Mouse (Mus musculus): ENCODE measurements around the gene H13. TPM values are rescaled to one million over a fixed set of nuclear protein-coding genes. Genes with fewer than 3 reads are reported as not detected.

H13 gene
- polyA plus RNA-seq, 1 experiment = 48.1 TPM

GRCm38 (mm10) chr2:152739031-152739841 is 70.0 kb downstream of the H13 start:
- 0 out of 2 replicates have a peak overlapping the region, but pooled peaks have one; percentile 1 for H3K27ac ChIP-seq (ENCODE audit: insufficient read depth, low read length)
- no peaks in the 10 kb centered on the region for H3K9me3 ChIP-seq (replicated peaks; ENCODE audit: control insufficient read depth, insufficient read depth, low read length, poor library complexity, severe bottlenecking)
- peak overlapping the region; percentile 39; the same call in 1 of the 2 replicates for H3K9ac ChIP-seq (ENCODE audit: low read depth, poor library complexity, severe bottlenecking)
- no peaks in the 10 kb centered on the region for H3K27me3 ChIP-seq (ENCODE audit: control insufficient read depth, insufficient read depth, low read length, poor library complexity, severe bottlenecking)
- no peaks in the 10 kb centered on the region for H3K36me3 ChIP-seq (ENCODE audit: control insufficient read depth, insufficient read depth, low read length, poor library complexity, severe bottlenecking)
- peak overlapping the region; percentile 38 for H3K4me3 ChIP-seq (ENCODE audit: low read depth, low read length)
- H3K4me1 ChIP-seq (ENCODE audit: control insufficient read depth, insufficient read depth, low read length) = peaks cover 7% of the 10 kb centered on the region
- TF ChIP-seq CTCF (IDR thresholded peaks at IDR 0.05; ENCODE audit: low read depth, low read length) = no peak
- peak; percentile 52; the same call in 1 of the 2 replicates for TF ChIP-seq EP300 (IDR thresholded peaks at IDR 0.05; ENCODE audit: insufficient read depth, low read depth, low read length)

- H3K27ac ChIP-seq (ENCODE audit: insufficient read depth, low read length) = 0 out of 2 replicates have a peak overlapping the region, but pooled peaks have one; percentile 1
- H3K27me3 ChIP-seq (ENCODE audit: control insufficient read depth, insufficient read depth, low read length, poor library complexity, severe bottlenecking) = no peaks in the 10 kb centered on the region
- H3K9me3 ChIP-seq (replicated peaks; ENCODE audit: control insufficient read depth, insufficient read depth, low read length, poor library complexity, severe bottlenecking) = no peaks in the 10 kb centered on the region
- peaks cover 7% of the 10 kb centered on the region for H3K4me1 ChIP-seq (ENCODE audit: control insufficient read depth, insufficient read depth, low read length)
- H3K9ac ChIP-seq (ENCODE audit: low read depth, poor library complexity, severe bottlenecking) = no peak overlapping the region
- no peaks in the 10 kb centered on the region for H3K36me3 ChIP-seq (ENCODE audit: control insufficient read depth, insufficient read depth, low read length, poor library complexity, severe bottlenecking)
- no peak for TF ChIP-seq POLR2A (IDR thresholded peaks at IDR 0.05; ENCODE audit: insufficient read depth, low read length)
- no peak for TF ChIP-seq CTCF (IDR thresholded peaks at IDR 0.05; ENCODE audit: low read depth, low read length)
- no peak for TF ChIP-seq EP300 (IDR thresholded peaks at IDR 0.05; ENCODE audit: insufficient read depth, low read depth, low read length)
- H3K4me3 ChIP-seq (ENCODE audit: low read depth, low read length) = peak overlapping the region; percentile 38; the same call in 1 of the 2 replicates
Observed at GRCm38 (mm10) chr2:152739842-152740260, 70.6 kb downstream of the H13 start.

DNA sequence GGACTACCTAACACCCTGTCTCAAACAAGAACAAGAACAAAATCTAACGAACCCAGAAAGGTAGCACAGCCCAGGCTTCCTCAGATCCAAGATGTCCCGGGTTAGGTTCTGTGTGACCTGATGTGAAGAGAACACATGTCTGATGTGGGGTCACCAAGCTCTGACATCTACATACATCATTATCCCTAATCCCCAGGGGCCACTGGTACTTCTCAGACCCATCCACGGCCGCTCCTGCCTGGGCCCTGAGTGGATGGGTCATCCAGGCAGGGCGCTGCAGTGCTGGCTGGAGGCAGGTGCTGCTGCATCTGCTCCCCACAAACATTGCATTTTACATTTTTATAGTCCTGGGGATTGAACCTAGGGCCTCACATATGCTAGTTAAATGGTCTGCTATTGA is 71.2 kb downstream of the H13 start:
- no peaks in the 10 kb centered on the region for H3K36me3 ChIP-seq (ENCODE audit: control insufficient read depth, insufficient read depth, low read length, poor library complexity, severe bottlenecking)
- TF ChIP-seq POLR2A (IDR thresholded peaks at IDR 0.05; ENCODE audit: insufficient read depth, low read length) (no peak), EP300 (IDR thresholded peaks at IDR 0.05; ENCODE audit: insufficient read depth, low read depth, low read length) (no peak), CTCF (IDR thresholded peaks at IDR 0.05; ENCODE audit: low read depth, low read length) (no peak)

DNA sequence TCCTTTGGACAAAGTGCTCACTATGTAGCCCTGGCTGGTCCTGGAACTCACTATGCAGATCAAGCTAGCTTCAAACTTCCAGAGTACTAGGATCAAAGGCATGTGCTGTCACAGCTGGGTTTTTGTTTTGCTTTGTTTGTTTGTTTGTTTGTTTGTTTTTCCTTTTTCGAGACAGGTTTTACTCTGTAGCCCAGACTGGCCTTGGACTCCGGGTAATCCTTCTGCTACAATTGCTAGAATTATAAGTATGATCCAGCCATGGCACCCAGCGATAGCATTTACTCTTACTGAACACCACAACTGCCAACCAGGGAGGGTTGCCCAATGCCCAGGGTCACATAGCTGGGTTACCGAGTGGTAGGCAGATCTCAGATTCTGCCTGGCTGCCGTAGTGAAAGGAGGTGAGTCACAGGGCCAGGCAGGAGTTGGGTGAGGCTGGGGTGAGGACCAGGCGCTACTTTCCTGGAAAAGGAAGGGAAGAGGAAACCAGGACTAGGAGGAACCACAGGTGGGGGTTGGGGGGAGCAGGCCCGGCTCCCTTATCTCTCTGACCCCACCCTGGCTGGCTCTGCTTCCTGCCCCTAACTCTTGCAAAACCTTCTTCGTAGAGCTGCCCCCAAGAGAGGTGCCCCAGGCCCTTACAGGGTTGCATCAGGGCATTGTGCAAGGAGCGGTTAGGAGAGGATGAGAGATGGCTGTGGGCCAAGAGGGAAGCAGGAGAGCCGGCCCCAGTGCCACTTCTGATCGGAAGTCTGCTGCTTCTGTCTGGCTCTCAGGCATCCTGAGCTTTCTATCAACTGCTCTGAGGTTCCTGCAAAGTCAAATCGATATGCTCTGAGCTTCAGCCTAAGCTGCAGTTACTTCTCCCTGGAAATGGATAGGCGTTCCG is 72.1 kb downstream of the H13 start:
- peaks cover 7% of the 10 kb centered on the region for H3K4me1 ChIP-seq (ENCODE audit: control insufficient read depth, insufficient read depth, low read length)
- TF ChIP-seq CTCF (IDR thresholded peaks at IDR 0.05; ENCODE audit: low read depth, low read length) = no peak
- TF ChIP-seq POLR2A (IDR thresholded peaks at IDR 0.05; ENCODE audit: insufficient read depth, low read length) = no peak
- TF ChIP-seq EP300 (IDR thresholded peaks at IDR 0.05; ENCODE audit: insufficient read depth, low read depth, low read length) = no peak
- no peaks in the 10 kb centered on the region for H3K27me3 ChIP-seq (ENCODE audit: control insufficient read depth, insufficient read depth, low read length, poor library complexity, severe bottlenecking)
- H3K9ac ChIP-seq (ENCODE audit: low read depth, poor library complexity, severe bottlenecking) = no peak overlapping the region
- no peaks in the 10 kb centered on the region for H3K36me3 ChIP-seq (ENCODE audit: control insufficient read depth, insufficient read depth, low read length, poor library complexity, severe bottlenecking)
- no peak overlapping the region for H3K4me3 ChIP-seq (ENCODE audit: low read depth, low read length)
- H3K27ac ChIP-seq (ENCODE audit: insufficient read depth, low read length) = 0 out of 2 replicates have a peak overlapping the region, but pooled peaks have one; percentile 9
- H3K9me3 ChIP-seq (replicated peaks; ENCODE audit: control insufficient read depth, insufficient read depth, low read length, poor library complexity, severe bottlenecking) = no peaks in the 10 kb centered on the region

More for the DNA sequence above, 71.2 kb downstream of the H13 start:
- H3K4me1 ChIP-seq (ENCODE audit: control insufficient read depth, insufficient read depth, low read length) = peaks cover 7% of the 10 kb centered on the region
- H3K27me3 ChIP-seq (ENCODE audit: control insufficient read depth, insufficient read depth, low read length, poor library complexity, severe bottlenecking) = no peaks in the 10 kb centered on the region
- H3K27ac ChIP-seq (ENCODE audit: insufficient read depth, low read length) = no peak overlapping the region
- H3K4me3 ChIP-seq (ENCODE audit: low read depth, low read length) = no peak overlapping the region
- no peak overlapping the region for H3K9ac ChIP-seq (ENCODE audit: low read depth, poor library complexity, severe bottlenecking)
- no peaks in the 10 kb centered on the region for H3K9me3 ChIP-seq (replicated peaks; ENCODE audit: control insufficient read depth, insufficient read depth, low read length, poor library complexity, severe bottlenecking)

GRCm38 (mm10) chr2:152742435-152742834 is 73.2 kb downstream of the H13 start:
- H3K4me1 ChIP-seq (ENCODE audit: control insufficient read depth, insufficient read depth, low read length) = peaks cover 7% of the 10 kb centered on the region
- no peaks in the 10 kb centered on the region for H3K36me3 ChIP-seq (ENCODE audit: control insufficient read depth, insufficient read depth, low read length, poor library complexity, severe bottlenecking)
- no peaks in the 10 kb centered on the region for H3K27me3 ChIP-seq (ENCODE audit: control insufficient read depth, insufficient read depth, low read length, poor library complexity, severe bottlenecking)
- no peak overlapping the region for H3K9ac ChIP-seq (ENCODE audit: low read depth, poor library complexity, severe bottlenecking)
- H3K9me3 ChIP-seq (replicated peaks; ENCODE audit: control insufficient read depth, insufficient read depth, low read length, poor library complexity, severe bottlenecking) = no peaks in the 10 kb centered on the region
- no peak overlapping the region for H3K4me3 ChIP-seq (ENCODE audit: low read depth, low read length)
- peak; percentile 72 for TF ChIP-seq CTCF (IDR thresholded peaks at IDR 0.05; ENCODE audit: low read depth, low read length)
- TF ChIP-seq POLR2A (IDR thresholded peaks at IDR 0.05; ENCODE audit: insufficient read depth, low read length) = no peak
- no peak for TF ChIP-seq EP300 (IDR thresholded peaks at IDR 0.05; ENCODE audit: insufficient read depth, low read depth, low read length)
- H3K27ac ChIP-seq (ENCODE audit: insufficient read depth, low read length) = peak overlapping the region; percentile 17; the same call in 1 of the 2 replicates

All from ES-Bruce4 (cell line).